Mouse (Mus musculus): ENCODE results near the gene Rel.

Rel gene

DNA sequence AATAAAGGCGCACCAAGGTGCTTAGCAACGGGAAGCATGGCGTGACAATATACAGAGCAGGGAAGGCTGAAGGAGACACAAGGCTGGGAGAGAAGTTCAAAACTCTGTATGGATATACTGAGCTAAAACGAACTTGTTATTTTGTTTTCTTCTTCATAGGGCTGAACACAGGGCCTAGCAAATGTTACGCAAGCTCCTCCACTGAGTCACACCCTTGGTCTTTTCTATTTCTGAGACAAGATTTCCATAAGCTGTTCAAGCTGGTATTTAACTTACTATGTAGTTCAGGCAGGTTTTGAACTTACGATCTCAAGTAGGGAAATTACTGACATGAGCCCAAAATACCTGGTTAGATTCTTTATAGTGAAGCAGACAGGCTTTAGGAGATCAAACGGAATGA, 29.4 kb downstream of the Rel start:
- no peak for DNase-seq

DNA sequence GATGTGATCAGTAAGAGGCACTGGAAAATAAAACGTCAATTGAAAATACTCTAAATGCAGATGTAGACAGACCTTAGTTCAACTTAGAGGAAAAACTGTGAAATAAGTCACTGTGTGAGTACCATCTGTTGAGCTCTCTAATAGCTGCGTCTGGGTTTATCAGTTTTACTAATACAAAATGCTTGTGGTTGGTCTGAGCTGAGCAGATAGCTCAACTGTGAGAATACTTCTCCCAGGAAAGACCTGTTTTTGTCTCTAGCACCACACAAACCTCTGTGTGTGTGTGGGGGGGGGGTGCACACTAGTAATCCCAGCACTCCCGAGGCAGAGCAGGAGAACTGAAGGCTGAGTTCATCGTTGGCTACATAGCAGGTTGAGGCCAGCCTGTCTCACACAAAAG, 29.9 kb downstream of the Rel start:
- no peak for DNase-seq

DNA sequence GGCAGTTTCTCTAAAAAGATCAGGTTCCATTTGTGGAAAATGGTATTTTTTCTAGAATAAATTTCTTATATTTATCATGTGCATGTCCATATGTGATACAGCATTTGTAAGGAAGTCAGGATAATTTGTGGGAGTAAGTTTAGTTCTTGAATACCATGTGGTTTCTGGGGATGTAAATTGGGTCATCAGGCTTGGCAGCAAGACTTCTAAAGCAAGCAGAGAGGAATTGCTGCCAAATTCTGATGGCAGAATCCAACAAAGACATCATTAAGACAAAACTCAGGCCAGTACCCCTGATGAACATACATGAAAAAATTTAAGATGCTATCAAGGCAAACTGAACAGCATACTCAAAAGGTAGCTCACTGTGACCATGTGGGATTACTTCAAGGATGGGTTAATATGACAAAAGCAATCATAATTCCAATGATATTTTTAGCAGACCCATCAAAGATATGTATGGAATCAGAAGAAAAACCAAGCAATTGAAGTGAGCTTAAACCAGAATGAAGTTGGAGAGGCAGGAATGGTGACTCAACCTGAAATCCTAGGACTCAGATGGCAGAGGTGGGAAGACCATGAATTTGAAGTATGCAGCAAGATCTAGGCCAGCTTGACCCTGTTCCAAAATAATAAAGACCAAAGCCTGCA, 34.8 kb downstream of the Rel start:
- DNase-seq, result no peak

DNA sequence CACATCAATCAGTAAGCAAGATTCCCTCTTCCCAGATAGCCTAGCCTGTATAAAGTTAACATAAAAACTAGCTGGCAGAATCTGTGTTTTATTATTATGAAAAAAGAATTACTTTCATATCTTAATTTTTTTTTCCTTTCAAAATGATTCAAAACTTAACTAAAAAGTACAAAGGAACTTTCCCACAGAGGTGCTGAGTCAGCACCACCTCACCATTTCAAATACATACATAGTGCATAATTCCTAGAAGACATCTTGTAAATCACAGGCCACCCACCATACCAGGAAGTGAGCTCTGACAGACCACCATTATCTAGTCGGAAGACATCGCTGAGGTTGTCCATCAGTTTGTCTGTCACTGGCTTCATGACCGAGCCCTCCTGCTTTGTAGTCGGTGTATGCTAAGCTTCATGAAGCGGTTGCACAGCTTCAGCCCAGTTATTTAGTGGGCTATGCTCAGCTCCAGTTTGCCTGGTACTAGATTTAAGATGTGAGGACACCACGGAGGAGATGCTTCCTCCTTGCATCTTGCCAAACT, 36.0 kb downstream of the Rel start:
- DNase-seq, result no peak

DNA sequence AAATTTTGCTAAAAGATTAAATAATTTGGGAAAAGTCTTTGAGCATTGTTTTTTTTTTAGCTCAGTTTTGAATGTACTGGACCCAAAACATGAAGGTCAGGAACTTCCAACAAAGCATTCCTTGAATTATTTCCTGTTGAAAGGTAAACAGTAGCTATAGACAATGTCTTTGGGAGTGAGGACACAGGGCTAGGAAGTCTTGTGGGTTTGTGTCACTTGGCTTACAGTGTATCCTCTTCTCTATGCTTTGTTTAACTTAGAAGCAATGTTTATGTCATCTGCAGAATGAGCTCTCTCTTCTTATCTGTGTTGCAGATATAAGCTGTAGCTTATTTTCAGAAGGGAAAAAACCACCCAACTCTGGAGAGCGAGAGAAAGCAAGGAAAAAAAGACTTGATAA, 37.9 kb downstream of the Rel start:
- DNase-seq, result no peak

DNA sequence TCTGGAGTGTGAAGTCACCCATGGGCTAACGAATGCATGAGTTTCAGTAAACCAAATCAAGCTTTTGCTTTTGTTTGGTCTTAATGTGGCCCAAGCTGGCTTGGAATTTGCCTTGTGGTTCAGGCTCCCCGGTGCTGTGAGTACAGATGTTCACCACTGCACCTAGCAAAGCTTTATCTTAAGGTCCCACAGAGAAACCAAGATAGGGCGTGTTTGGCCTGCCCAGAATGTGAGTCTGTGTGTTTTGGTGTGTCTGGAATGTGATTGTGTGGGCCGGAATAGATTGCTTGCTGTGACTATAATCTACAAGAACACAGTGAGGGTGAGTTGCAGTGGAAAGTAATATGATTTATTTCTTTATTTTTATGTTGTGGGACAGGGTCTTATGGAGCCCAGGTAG, 40.6 kb downstream of the Rel start:
- DNase-seq, result no peak

DNA sequence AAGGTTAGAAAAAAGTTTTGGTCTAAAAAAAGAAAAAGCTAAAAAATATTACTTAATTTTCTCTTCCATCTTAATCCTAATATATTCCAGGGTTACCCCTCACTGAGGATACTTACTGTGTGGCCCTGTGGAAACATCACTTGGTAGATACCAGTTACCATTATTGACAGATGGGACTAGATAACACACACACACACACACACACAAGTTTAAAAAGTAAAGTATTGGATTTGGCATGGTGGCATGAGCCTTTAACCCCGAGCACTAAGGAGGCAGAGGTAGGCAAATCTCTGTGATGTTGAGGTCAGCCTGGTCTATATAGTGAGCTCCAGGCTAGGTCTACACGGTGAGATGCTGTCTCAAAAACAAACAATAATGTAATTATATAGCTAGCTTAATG, 42.6 kb downstream of the Rel start:
- no peak for DNase-seq

DNA sequence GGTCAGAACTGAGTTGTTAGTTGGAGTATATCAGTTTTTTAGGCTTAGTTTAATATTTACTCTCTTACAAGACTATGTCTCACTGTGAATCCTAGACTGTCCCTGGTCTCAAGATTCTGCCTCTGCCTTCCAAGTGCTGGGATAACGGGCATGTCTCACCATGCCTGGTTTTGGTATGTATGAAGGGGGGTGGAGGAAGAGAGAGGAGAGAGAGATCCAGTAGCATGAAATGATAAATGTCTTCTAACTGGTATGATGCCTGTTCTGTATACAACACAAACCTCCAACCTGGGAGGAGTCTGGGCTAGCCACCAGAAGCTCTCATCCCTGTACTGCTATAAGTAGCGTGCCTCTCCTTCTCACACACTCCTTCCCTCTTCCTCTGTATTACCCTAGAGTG, 44.3 kb downstream of the Rel start:
- no peak for DNase-seq

DNA sequence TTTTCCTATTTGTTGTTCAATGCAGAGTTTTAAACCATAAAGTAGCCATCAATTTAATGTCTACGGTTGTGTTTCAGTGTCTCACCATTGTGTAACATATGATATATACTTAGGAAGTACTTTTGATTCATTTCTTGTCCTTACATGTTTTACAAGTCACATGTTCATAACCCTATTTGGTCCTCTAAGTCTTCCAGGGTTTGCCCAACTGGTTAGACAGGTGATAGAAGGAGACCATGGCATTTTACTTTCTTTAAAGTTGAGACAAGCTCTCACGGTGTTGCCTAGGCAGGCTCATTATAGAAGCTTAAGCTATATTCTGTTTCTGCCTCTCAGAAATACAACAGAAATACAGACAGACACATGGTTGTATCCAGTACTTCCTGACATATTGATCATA, 44.9 kb downstream of the Rel start:
- no peak for DNase-seq

DNA sequence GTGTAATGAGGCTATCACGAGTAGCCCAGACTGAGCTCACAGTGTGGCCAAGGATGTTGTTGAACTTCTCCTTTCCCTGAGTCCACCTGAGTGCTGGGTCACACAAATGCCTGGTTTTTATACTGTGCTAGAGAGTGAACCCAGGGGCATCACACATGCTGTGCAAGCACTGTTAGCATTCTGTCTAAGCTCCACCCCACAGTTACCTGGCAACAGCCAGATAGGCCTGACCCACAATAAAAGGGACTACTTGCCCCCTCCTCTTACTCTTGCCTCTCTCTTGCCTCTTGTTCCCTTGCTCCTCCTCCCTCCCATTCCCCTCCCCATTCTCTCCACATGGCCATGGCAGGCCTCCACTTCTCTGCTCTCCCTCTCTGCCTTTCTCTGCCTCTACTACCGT, 48.4 kb downstream of the Rel start:
- DNase-seq, result no peak

DNA sequence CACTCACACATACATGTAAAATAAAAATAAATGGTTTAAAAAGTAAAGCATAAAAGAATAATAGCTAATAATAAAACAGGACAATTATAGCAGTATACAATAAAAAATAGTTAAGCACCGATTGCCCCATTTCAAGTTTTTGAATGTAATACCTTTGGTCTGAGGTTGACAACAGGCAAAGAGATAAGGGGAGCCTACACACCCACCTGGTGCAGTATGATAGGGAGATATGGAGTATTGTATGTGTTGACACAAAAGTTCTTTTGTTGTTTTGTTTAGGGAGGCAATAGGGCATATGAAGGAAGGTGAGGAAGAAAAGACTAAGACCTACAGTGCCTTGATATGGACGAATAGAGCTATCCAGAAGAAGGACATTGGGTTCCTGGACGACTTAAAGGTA, 50.9 kb downstream of the Rel start:
- no peak for DNase-seq

DNA sequence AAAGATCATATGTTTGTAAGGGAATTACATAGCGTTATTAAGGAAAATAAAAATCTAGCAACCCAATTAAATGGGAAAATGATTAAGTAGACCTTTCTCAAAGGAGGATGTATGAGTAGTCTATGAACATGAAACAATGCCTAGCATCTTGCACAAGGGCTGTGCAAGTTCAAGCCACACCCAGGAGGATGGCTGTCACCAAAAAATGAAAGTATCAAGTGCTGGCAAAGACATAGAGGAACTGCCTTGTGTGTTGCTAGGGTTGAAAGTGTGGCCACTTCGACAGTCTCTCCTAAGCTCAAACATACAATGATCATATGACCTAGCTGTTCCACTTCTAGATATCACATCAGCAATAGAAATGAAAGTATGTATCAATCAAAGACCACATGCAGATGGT, 51.9 kb downstream of the Rel start:
- no peak for DNase-seq

DNA sequence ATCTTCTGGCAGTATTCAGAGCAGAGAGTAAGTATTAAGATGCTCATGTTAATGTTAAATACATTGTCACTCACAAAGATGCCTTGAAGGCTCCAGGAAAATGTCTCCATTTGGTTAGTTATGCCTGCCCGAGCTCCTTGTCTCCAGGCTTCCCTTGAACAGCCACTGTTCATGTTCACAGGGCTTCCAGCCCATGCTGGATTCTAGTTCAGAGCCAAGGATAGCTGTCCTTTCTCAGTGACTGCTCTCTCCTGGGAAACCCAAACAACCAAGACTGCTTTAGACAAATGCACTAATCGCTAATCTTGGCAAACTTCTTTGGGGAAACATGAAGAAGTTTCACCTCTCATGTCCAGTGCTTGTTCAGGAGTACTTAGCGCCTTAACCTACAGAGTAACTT, 58.5 kb downstream of the Rel start:
- no peak for DNase-seq

DNA sequence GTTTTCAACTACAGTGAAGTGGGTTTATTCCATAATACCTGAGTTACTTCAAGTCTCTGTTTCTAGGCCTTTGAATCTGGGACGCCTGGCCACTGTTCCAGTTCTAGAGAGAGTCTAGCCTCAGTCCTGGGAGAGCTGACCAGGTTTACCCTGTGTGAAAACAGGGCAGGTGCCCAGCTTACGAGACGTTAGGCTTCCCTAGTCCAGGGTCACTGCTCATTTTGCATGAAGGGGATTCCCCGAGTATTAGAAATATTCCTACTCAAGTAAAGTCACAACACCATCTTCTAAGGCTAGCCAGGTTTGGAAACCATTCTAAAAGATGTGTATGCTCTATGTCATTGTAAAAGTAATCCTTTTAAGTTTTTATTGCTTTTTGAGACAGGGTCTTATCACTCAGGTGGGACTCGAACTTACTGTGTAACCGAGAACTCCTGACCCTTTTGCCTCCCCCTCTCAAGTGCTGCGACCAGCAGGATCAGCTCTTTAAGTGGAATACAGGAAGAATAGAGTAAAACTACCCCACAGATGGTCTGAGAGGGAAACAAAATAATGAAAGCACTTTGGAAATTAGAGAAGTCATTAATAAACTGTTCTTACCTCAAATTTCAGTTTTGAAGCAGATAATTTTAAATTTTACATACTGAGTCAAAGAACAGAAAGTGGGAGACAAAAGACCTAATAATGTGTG, 66.0 kb downstream of the Rel start:
- no peak for DNase-seq

DNA sequence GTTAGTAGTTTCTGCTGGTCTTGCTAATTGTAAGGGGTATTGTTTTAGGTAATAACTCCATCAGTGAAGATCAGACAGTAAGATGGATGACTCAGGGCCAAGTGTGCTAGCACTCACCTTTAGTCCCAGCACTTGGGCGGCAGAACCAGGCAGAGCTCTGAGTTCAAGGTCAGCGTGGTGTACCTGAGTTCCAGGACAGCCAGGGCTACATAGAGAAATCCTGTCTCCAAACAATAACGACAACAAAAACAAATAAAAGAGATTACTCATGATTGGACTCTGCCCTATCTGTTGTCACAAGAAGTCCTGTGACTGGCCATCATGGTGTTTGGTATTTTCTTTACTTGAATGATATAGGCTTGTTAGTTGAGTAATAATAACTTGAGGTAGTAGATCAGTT, 68.9 kb downstream of the Rel start:
- no peak for DNase-seq

DNA sequence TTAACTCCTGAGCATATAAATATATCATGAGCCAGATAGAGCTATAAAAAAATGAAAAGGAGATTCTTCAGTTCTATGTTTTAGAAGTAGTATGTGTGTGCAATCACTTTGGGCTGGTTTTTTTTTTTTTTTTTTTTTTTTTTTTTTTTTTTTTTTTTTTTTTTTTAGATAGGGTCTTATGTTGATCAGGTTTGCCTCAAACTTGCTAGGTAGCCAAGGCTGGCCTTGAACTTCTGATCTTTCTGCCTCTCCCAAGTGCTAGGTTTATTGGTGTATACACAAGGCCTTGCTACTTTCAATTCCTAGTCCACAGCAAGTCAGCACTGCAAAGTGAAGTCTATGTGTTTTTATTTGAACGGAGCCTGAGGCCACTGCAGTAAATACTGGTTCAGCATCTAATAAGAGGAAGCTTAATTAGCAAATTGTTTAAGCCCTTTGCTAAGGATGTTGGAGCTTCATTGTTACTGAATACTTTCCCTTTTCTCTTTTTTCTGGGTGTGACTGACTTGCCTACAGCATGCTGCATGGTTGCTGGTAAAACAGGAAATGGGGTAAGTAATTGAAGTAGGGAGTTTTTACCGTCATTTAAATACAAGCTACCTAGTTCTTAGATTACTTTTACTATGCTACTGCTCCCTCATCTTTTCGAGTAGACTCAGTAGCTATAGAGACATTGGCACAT, 71.2 kb downstream of the Rel start:
- DNase-seq, result no peak

DNA sequence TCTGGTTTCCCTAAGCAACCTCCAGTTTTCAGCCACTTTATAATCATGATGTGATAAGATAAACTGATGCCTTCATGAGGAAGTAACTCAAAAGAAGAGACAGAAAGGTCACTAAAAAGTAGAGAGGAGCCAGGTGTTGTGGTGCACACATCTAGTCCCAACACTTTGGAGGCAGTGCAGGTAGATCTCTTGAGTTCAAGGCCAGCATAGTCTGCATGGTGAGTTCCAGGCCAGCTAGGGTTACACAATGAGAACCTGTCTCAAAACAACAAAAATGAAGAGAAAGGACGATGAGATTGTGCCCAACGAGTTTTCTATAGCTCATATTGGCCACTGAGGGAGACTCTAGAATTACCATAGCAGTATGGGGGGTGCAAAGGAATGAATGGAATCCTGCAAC, 72.2 kb downstream of the Rel start:
- DNase-seq, result no peak

DNA sequence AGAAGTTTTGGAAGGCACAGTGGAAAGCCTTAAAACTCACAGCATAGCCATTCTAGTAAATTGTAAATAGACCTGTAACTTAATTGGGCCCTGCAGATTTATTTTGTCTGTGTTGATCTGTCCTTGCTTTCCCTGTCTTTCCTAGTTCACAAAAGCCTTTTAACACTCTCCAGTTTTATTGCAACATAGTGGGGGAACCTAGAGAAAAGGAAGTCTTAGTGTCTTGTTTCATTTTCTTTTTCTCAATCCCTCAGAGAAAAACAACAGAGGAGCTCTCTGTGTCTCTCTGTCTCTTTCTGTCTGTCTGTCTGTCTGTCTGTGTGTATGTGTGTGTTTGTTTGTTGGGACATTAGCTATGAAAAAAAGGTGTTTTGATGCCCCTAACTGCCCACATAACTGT, 74.9 kb downstream of the Rel start:
- no peak for DNase-seq

DNA sequence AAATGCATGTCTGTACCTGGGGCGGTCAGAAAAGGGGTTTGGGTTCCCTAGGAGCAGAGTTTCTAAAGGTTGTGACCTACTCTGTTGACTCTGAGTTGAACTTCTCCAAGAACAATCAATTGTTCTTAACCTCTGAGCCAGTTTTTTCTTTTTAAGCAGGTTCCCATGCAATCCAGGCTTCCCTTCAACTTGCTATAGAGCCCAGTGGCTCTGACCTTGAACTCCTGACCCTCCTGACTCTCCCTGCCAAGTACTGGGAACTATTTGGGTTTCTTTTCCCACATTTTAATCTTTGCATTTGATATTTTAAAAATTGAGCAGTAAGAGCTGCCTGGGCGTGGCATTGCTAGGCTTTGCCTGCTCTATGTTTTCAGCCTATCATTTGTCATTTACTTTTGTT, 77.5 kb downstream of the Rel start:
- no peak for DNase-seq

DNA sequence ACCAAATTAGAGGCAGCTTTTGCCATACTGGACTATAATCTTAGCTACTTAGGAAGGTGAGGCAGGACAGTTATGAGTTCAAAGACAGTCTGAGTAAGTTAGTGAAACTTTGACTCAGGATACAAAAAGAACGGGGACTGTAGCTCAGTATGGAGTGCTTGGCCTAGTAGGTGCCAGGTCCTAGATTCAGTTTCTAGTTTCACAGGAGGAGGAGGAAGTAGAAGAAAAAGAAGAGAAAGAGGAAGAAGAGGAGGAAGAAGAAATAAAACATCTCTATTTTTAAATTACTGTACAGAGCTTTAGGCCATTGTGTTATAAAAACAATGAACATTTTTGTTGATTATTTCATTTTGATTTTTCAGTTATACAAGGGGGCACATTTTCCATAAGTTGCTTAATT, 82.7 kb downstream of the Rel start:
- DNase-seq, result no peak

Measured in retina, postnatal 1 day (tissue).